In genomic region chr19:27447515-27447914, GRCm38 (mm10) we compare ENCODE assay signal across 8 mouse cellular contexts. TPM values are rescaled to one million over a fixed set of nuclear protein-coding genes. Genes with fewer than 3 reads are reported as not detected.
DNase-seq lines count a peak whose midpoint lies in the region; ATAC-seq and TF ChIP-seq lines count a peak whose summit lies in the region.

No protein-coding gene starts in this region.

- no peak overlapping the region for H3K4me3 ChIP-seq in heart, embryonic 12.5 days
- H3K4me3 ChIP-seq in heart, embryonic 10.5 days: no peak overlapping the region
- H3K4me3 ChIP-seq in CH12.LX (replicated peaks in 1 of 3; ENCODE audit: low read depth in 2 of 3, low read length in 2 of 3, poor library complexity in 1 of 3): no peak overlapping the region
- peak overlapping the region; percentile 20; the same call in 1 of the 2 replicates for H3K4me3 ChIP-seq in hindbrain, embryonic 10.5 days
- no peak overlapping the region for H3K4me3 ChIP-seq in midbrain, embryonic 15.5 days

- in situ Hi-C loops in CH12.LX (cut with MboI; ENCODE audit: low pct_ligation_motif_present, low pct_unique_long_range_greater_than_20kb, low sequenced_read_pairs): no loop called here

- H3K27ac ChIP-seq in heart, embryonic 12.5 days (ENCODE audit: poor library complexity, severe bottlenecking): no peak overlapping the region
- H3K27ac ChIP-seq in heart, embryonic 10.5 days: no peak overlapping the region
- no peak overlapping the region for H3K27ac ChIP-seq in CH12.LX (ENCODE audit: insufficient read depth, low read depth)
- no peak overlapping the region for H3K27ac ChIP-seq in hindbrain, embryonic 10.5 days
- H3K27ac ChIP-seq in midbrain, embryonic 15.5 days: no peak overlapping the region

- no peaks in the 10 kb centered on the region for H3K9me3 ChIP-seq in heart, embryonic 12.5 days (replicated peaks)
- no peaks in the 10 kb centered on the region for H3K9me3 ChIP-seq in heart, embryonic 10.5 days
- no peaks in the 10 kb centered on the region for H3K9me3 ChIP-seq in CH12.LX (replicated peaks; ENCODE audit: low read length)
- no peaks in the 10 kb centered on the region for H3K9me3 ChIP-seq in hindbrain, embryonic 10.5 days
- no peaks in the 10 kb centered on the region for H3K9me3 ChIP-seq in midbrain, embryonic 15.5 days

- H3K27me3 ChIP-seq in heart, embryonic 12.5 days (replicated peaks): no peaks in the 10 kb centered on the region
- H3K27me3 ChIP-seq in heart, embryonic 10.5 days (ENCODE audit: insufficient read depth, poor library complexity, severe bottlenecking): no peaks in the 10 kb centered on the region
- H3K27me3 ChIP-seq in CH12.LX (replicated peaks): no peaks in the 10 kb centered on the region
- 0 out of 2 replicates have a peak, but pooled peaks cover 6% of the 10 kb centered on the region for H3K27me3 ChIP-seq in hindbrain, embryonic 10.5 days (ENCODE audit: insufficient read depth, poor library complexity, severe bottlenecking)
- peaks cover 3% of the 10 kb centered on the region; the same call in 1 of the 2 replicates for H3K27me3 ChIP-seq in midbrain, embryonic 15.5 days (replicated peaks)

- TF ChIP-seq RAD21 in CH12.LX (IDR thresholded peaks at IDR 0.05; ENCODE audit: low read depth, low read length): peak; percentile 57

- TF ChIP-seq POLR2A in CH12.LX (IDR thresholded peaks at IDR 0.05; ENCODE audit: low read depth, low read length): no peak

- no peaks in the 10 kb centered on the region for H3K4me1 ChIP-seq in heart, embryonic 12.5 days (replicated peaks)
- no peaks in the 10 kb centered on the region for H3K4me1 ChIP-seq in heart, embryonic 10.5 days
- H3K4me1 ChIP-seq in CH12.LX (ENCODE audit: control insufficient read depth in 1 of 2, insufficient read depth in 2 of 2): no peaks in the 10 kb centered on the region
- H3K4me1 ChIP-seq in hindbrain, embryonic 10.5 days (replicated peaks): no peaks in the 10 kb centered on the region
- peaks cover 6% of the 10 kb centered on the region for H3K4me1 ChIP-seq in midbrain, embryonic 15.5 days

- no peaks in the 10 kb centered on the region for H3K36me3 ChIP-seq in heart, embryonic 12.5 days
- no peaks in the 10 kb centered on the region for H3K36me3 ChIP-seq in heart, embryonic 10.5 days
- H3K36me3 ChIP-seq in CH12.LX (replicated peaks in 1 of 2; ENCODE audit: control insufficient read depth in 1 of 2, insufficient read depth in 1 of 2, low read length in 1 of 2): no peaks in the 10 kb centered on the region
- H3K36me3 ChIP-seq in hindbrain, embryonic 10.5 days: no peaks in the 10 kb centered on the region
- H3K36me3 ChIP-seq in midbrain, embryonic 15.5 days (replicated peaks): no peaks in the 10 kb centered on the region

- DNase-seq in heart, embryonic 10.5 days (ENCODE audit: low spot score): no peak
- no peak for DNase-seq in CH12.LX (ENCODE audit: extremely low read depth)
- DNase-seq in cerebellum, postnatal 4 days (ENCODE audit: low spot score in 2 of 2): peak; percentile 48 to 66
- DNase-seq in hindbrain, embryonic 10.5 days (ENCODE audit: low spot score): peak; percentile 58
- DNase-seq in thymus, postnatal 10 days (ENCODE audit: low spot score in 2 of 2): no peak
- no peak for DNase-seq in spleen, postnatal 36 days (ENCODE audit: low spot score in 2 of 2)

- no peaks in the 10 kb centered on the region for H3K79me2 ChIP-seq in CH12.LX (replicated peaks; ENCODE audit: control insufficient read depth, extremely low read depth, insufficient read depth, poor library complexity, severe bottlenecking)

- no peak for ATAC-seq in heart, embryonic 12.5 days (ENCODE audit: insufficient number of reproducible peaks, low FRiP score)
- peak; percentile 67 for ATAC-seq in midbrain, embryonic 15.5 days (replicated peaks)

- peak; percentile 2 to 57; a peak in 2 of 4 replicates for TF ChIP-seq CTCF in CH12.LX (conservative IDR thresholded peaks at IDR 0.05 in 1 of 2, IDR thresholded peaks at IDR 0.05 in 1 of 2; ENCODE audit: low read depth in 2 of 2, low read length in 2 of 2)

- dilution Hi-C loops in CH12.LX (cut with MboI; ENCODE audit: extremely low pct_ligation_motif_present, extremely low pct_unique_long_range_greater_than_20kb, low sequenced_read_pairs): no loop called here

- WGBS in heart, embryonic 12.5 days: 31% methylated on average over 7 of the region's 7 CpGs
- 30% methylated on average over 7 of the region's 7 CpGs for WGBS in heart, embryonic 10.5 days
- 29% methylated on average over 7 of the region's 7 CpGs for WGBS in hindbrain, embryonic 10.5 days
- 23% methylated on average over 7 of the region's 7 CpGs for WGBS in midbrain, embryonic 15.5 days

- no peak for TF ChIP-seq EP300 in CH12.LX (IDR thresholded peaks at IDR 0.05; ENCODE audit: low read length)

- peak overlapping the region; percentile 16; the same call in 1 of the 2 replicates for H3K4me2 ChIP-seq in heart, embryonic 12.5 days
- no peak overlapping the region for H3K4me2 ChIP-seq in CH12.LX (ENCODE audit: insufficient read depth, low read depth, poor library complexity, severe bottlenecking)
- H3K4me2 ChIP-seq in midbrain, embryonic 15.5 days: peak overlapping the region; percentile 25; the same call in 1 of the 2 replicates

- no peak overlapping the region for H3K9ac ChIP-seq in heart, embryonic 12.5 days
- no peak overlapping the region for H3K9ac ChIP-seq in CH12.LX (ENCODE audit: insufficient read depth, low read depth)
- no peak overlapping the region for H3K9ac ChIP-seq in midbrain, embryonic 15.5 days

TF ChIP-seq in CH12.LX, 34 proteins besides CTCF, POLR2A, EP300 and RAD21:
- TF ChIP-seq MYC (IDR thresholded peaks at IDR 0.05; ENCODE audit: low read depth, low read length) (no peak), SMC3 (IDR thresholded peaks at IDR 0.05; ENCODE audit: low read depth, low read length) (peak; percentile 13; the same call in 1 of the 2 replicates)
TF ChIP-seq in CH12.LX: peak in this region for 1.

RNA-seq across cellular contexts. Expression of gene Pum3, which starts 17.9 kb away (rescaled TPM):
- 56.6 and 61.7 TPM in 2 replicates for polyA plus RNA-seq in heart, embryonic 12.5 days (2016; fragmentation: Nextera tagmentation; extraction: Ambion mirVana)
- polyA plus RNA-seq in heart, embryonic 10.5 days (2016; fragmentation: Nextera tagmentation; extraction: Ambion mirVana): 67.2 and 82.3 TPM in 2 replicates
- total RNA-seq in CH12.LX (2012; rRNA removed) (54.4 and 71.9 TPM in 2 replicates), CH12.LX (2014; rRNA removed) (83.3 and 95.2 TPM in 2 replicates)
- polyA plus RNA-seq in CH12.LX (2012; ENCODE audit: insufficient read length, low read depth): 210 and 230 TPM in 2 replicates
- polyA plus RNA-seq in hindbrain, embryonic 10.5 days (2016; fragmentation: Nextera tagmentation; extraction: Ambion mirVana): 56.0 and 79.4 TPM in 2 replicates
- polyA plus RNA-seq in midbrain, embryonic 15.5 days (2015; fragmentation: Nextera tagmentation; extraction: Ambion mirVana): 52.4 and 56.2 TPM in 2 replicates

Comparison
In these comparisons a context has a peak if more than half of its experiments do, and no peak if none do; other contexts are left out.
1. DNase-seq: peak in cerebellum, postnatal 4 days (2 of 2) and hindbrain, embryonic 10.5 days (single experiment); none in heart, embryonic 10.5 days (single experiment), CH12.LX (single experiment), thymus, postnatal 10 days (0 of 2) and spleen, postnatal 36 days (0 of 2).